Mouse (Mus musculus) embryo, embryonic 11 days (tissue): ENCODE measurements around the gene Rab1b.

ENCODE experiments used
- DNase-seq: peaks from one replicate; pipeline ENCODE4 v3.0.0-alpha.2; 2015

Rab1b gene

DNA sequence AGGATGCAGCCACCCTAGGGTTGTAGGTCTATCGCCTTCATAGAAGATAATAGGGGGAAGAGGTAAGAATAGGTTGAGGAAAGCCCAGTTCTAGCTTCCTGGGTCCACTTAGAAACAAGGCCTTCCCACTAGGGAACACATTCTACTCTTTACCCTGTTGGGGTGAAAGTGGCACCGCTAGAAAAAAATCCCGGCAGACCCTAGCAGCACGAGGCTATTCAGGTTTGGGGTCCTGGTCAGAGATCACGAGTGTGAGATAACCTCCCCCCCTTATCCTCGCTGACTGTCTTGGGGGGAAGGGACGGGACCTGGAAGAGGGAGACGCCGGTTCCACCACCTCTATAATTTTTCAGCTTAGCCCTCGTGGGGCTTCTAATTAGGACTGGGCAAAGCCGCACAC lies 35.8 kb downstream of the Rab1b start:
- DNase-seq = no peak

DNA sequence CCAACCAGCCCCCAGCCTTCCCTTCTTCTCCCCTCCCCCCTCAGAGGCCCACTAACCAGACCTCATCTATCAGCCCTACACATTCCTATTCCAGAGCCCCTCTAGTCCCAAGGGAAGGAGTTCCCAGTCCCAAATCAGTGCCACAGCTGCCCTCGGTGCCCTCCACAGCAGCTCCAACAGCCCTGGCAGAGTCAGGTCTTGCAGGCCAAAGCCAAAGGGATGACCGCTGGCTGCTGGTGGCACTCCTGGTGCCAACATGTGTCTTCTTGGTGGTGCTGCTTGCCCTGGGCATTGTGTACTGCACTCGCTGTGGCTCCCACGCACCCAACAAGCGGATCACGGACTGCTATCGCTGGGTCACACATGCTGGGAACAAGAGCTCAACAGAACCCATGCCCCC lies 36.9 kb downstream of the Rab1b start:
- DNase-seq = no peak

DNA sequence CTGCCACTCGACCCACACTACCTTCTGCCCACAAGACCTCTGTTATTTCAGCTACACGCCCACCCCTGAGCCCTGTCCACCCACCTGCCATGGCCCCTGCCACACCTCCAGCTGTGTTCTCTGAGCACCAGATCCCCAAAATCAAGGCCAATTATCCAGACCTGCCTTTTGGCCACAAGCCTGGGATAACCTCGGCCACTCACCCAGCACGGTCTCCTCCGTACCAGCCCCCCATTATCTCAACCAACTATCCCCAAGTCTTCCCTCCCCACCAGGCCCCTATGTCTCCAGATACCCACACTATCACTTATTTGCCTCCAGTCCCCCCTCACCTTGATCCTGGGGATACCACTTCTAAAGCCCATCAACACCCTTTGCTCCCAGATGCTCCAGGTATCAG lies 37.4 kb downstream of the Rab1b start:
- no peak for DNase-seq

DNA sequence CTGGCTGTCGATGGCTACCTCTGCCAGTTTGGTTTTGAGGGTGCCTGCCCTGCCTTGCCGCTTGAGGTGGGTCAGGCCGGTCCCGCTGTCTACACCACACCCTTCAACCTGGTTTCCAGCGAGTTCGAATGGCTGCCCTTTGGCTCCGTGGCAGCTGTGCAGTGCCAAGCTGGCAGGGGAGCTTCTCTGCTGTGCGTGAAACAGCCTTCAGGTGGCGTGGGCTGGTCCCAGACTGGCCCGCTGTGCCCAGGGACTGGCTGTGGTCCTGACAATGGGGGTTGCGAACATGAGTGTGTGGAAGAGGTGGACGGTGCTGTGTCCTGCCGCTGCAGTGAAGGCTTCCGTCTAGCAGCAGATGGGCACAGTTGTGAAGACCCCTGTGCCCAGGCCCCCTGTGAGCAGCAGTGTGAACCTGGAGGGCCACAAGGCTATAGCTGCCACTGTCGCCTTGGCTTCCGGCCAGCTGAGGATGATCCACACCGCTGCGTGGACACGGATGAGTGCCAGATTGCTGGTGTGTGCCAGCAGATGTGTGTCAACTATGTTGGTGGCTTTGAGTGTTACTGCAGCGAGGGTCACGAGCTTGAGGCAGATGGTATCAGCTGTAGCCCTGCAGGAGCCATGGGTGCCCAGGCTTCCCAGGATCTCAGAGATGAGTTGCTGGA lies 38.2 kb downstream of the Rab1b start:
- DNase-seq = peak; percentile 12

DNA sequence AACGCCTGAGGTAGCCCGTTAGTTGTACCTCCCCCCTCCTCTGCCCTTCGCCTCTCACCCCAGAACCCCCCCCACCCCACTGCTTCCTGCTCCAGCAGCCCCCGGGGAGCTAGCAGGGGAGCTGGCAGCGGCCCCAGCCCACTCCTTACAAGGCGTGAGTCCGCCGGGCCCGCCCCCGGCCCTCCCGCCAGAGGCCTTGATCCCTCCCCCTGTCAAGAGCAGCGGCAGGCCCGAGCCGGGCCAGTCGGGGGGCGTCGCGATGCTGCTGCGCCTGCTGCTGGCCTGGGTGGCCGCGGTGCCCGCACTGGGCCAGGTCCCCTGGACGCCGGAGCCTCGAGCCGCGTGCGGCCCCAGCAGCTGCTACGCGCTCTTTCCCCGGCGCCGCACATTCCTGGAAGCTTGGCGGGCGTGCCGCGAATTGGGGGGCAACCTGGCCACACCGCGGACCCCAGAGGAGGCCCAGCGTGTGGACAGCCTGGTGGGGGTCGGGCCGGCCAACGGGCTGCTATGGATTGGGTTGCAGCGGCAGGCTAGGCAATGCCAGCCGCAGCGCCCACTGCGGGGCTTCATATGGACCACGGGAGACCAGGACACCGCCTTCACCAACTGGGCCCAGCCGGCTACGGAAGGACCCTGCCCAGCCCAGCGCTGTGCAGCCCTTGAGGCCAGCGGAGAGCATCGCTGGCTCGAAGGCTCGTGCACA lies 38.9 kb downstream of the Rab1b start, which contains the start of gene Cd248:
Gene Cd248 (plus strand): TSS at position 212 of the 703 bp plus-strand sequence.
- DNase-seq = peak; percentile 89

DNA sequence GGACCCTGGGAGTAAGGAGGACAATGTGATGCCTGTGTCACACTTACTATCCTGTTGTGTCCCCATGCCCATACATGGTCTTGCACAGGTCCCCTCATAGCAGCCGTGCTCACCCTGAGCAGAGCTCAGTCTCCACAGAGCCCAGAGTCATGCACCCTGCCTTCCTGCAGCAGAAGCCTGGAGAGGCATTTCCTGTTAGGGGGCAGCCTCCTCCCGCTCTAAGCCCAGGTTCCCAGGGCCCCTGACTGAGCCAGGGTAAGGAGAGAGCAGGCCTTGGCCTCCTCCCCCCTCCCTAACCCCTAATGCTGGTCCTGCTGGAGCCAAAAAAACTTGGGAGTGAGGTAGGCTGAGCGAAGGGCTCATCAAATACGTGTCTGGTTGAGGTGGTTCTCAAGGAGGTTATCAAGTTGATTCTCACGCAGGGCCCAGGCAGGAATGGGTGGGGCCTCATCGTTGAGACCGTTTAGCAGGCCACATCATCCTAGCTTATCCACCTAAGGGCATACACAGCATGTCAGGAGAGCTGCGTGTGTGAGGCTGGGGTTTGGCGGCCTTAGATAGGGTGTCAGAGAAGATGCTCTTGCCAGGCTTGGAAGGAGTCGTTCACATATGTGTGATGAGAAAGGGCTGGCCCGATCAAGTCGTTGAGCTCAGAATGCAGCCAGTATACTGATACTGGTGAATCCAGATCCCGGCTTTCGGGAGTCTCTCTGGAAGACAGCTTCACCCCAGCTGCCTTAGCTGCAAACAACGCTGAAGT lies 39.7 kb downstream of the Rab1b start:
- peak; percentile 52 for DNase-seq

DNA sequence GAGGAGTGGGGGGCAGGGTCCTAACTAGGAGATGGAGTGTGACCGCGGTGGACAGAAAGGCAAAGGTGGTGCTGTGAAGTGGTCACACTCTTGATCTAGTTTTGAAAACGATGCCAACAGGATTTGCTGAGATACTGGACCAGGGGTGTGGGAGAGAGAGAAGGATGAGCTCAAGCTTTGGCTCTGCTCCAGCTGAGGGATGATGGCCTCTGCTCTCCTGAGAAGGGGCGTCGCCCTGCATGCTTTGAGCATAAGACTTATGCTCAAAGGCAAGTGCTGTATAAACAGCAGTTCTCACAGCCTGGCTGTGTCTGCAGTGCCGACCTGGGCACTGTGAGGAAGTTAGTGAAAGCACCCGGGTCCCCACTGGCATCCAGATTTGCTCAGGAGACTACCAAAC lies 41.8 kb downstream of the Rab1b start:
- DNase-seq = no peak

DNA sequence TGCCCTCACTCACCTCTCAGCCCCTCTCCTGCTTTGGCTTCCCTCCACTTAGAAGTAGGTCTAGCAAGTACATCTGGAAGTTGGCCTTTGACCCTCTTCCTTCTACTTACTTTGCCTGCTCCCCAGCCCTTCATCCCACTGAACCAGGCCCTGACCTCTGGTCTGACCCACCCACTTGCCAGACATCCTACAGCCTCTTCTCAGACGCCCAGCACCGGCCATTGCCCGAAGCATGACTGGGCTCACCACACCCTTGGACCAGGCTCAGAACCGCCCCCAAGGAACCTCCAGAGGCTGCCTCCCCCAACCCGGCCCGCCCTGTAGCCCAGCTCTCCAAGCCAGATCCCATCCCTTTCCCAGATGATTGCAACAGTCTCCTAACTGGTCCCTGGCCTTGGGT lies 44.4 kb downstream of the Rab1b start:
- DNase-seq = peak; percentile 29

DNA sequence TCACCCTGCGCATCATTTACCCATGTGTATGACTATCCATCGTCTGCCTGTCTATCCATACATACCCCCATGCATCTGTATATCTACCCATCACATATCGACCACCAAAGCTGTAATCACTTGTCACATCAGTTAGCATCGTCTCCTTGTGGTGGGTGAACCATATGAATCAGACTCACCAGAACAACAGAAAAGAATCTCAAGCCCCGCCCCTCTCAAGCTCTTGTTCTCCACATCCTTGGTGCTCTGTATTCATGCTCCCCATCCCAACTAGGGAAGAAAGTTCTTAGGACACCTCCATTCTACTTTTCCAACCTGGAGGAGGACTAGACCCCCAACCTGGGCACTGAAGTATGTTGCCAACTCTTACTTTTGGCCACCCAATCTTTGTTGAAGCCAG lies 44.8 kb downstream of the Rab1b start:
- DNase-seq = no peak

DNA sequence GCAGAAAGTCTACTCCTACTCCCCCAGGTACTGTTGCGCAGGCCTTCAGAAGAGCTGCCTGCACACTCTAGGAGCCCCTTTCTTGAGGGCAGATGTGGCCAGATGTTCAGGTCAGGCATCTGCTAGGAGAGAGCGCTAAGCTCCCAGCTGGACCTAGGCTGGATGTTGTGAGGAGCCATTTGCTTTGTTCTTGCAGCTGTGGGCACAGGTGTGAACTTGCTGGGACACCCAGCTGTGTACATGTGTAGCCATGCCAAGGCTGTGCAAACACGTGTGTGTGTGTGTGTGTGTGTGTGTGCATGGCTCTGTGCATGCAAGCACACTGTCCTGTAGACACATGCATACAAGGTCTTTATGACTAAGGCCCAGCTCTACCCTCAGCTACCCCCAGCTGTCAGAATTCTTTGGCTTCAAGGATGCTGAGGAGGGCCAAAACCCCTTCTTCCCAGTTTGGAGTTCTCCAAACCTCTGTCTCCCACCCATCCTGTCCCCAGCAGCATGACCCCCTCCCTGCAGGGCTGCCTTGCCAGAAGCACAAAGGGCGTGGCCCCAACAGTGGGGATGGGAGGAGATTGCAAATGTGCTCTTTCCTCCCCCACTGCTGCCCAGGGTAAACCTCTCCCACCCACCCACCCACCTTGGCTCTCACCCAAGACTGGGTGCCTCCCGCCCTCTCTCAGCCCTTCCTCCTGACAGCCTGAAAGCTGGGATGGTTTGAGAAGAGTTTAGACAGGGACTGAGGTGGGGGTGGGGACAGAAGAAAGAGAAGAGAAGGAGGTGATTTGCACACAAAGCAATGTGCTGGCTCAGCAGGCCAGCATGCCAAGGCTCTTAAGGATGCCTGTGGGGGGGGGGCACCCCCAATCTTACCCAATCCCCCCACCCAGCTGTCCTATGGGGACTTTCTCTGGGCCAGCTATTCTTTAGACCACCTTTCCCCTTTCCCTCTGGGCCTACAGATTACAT lies 46.2 kb downstream of the Rab1b start:
- peak; percentile 16 for DNase-seq

DNA sequence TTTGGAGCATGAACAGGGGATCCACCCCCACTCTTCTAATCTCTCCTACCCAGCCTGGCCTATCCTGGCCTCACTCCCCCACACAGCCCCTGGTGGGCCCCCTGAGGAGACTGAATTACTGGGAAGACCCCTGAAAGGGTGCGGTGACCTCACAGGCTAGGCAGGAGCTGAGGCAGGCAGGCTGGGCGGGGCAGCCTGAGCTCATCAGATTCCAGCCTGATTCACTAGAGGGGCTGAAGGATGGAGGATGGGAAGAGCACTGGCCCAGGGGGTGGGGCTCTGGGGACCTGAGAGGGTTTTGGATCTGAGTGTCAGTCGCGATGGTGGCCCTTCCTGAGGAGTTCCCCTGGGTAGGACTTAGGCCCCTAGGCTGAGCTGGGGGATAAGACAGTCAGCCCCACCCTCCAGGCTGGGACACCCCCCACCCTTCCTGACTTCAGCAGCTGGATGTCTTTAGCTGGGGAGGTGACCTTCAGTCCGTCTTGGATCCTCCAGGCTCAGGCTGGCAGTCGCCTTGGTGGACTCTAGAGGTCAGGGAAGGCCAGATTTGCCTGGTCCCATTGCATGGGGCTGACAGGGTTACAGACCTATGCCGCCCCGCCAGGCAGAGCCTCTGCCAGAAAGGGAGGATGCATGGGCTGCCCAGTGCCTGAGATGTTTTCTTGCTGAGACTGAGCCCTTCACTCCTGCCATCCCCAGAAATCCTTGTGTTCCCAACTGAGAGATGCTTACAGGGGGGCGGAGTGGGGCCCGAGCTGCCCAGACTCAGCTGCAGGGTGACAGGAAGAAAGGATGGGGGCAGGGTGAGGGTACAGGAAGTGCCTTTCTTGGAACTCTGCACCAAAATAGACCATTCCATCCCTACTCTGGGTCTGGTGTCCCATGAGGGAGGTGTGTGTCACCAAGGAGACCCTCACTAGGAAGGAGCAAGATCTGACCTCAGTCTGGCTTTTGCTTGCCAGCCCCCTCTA lies 47.8 kb downstream of the Rab1b start:
- DNase-seq = peak; percentile 67

DNA sequence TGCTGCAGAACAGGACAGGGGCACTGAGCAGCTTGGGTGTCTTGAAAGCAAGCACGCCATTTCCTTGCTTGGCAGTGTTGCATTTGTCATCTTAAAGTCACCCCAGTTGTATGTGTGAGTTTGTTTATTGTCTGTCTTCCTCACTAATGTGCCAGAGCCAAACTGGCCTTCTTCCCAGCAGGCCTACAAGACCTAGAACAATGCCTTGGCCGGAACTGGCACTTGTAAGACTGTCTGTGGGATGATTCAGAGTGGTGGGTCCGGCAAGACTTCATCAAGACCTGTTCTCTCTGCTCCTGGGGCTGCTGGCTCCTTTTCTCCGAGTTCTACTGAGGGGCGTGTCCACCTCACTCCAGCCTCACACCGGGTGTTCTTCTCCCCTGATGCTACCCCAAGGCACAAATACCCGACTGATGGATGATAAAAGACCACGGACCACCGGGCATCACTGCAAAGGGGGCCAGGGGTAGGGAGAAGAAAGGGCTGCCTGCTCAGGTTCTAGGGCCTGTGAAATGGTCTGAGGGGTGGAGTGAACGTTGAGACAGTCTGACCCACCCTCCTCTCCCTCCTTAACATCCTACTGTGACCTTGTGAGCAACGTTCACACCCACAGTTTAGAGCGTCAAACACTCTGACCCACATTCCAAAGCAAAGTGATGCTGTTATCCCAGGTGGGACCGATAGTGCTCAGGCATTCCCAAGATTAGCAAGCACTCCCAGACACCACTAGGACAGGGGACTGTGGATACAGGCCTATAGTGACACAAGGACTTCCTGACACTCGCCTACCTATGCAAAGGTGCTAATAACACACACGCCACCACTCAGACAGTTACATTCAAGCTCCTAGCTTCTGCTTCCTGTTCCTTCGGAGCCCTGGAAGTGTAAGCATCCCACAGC lies 48.7 kb downstream of the Rab1b start:
- DNase-seq = no peak

DNA sequence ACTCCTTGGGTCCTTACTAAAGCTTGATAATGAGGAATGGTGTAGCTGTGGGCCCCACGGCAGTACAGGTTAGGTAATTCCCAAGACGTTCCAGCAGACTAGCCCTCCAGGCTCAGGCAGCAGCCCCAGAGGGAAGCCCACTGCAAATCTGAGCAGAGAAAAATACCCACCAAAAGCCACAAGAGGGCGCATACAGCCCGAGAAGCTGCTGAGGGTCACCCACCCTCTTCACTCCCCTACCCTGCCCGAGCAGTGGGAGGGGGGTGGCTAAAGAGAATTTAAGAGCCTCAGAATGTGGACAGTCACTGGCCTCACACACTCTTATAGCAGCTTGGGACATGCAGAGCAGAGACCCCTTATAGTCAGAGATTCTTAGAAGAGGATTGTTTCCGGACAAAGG lies 50.6 kb downstream of the Rab1b start:
- peak; percentile 85 for DNase-seq

DNA sequence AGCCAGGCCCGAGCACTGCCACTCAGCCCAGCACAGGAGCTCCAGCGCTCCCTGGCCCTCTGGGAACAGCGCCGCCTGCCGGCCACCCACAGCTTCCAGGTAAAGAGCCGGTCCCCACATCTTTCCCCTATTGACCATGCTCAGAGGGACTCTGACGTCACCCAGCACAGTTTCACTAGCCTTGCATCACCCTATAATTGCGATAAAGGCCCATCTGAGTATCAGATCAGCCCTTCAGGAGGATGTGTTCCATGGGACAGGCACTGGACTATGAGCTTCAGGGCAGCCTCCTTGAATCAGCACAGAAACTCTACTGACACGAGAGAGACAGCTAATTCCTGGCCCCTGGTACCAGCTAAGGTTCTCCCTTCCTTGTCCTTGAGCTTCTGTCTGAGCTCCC lies 53.0 kb downstream of the Rab1b start:
- peak; percentile 73 for DNase-seq

DNA sequence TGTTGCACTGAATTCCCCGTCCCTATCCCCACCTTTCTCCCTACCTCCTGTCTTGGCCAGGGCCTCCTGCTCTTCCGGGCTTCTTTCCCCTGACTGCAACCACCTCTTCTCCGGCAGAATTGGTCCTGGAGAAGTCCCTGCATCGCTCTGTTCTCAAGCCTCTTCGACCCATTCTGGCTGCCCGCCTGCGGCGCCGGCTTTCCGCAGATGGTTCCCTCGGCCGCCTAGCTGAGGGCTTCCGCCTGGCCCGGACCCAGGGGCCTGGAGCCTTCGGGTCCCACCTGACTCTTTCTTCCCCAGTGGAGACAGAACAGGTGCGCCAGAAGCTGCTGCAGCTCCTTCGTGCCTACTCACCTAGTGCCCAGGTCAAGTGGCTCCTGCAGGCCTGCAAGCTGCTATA lies 54.0 kb downstream of the Rab1b start:
- DNase-seq = no peak

DNA sequence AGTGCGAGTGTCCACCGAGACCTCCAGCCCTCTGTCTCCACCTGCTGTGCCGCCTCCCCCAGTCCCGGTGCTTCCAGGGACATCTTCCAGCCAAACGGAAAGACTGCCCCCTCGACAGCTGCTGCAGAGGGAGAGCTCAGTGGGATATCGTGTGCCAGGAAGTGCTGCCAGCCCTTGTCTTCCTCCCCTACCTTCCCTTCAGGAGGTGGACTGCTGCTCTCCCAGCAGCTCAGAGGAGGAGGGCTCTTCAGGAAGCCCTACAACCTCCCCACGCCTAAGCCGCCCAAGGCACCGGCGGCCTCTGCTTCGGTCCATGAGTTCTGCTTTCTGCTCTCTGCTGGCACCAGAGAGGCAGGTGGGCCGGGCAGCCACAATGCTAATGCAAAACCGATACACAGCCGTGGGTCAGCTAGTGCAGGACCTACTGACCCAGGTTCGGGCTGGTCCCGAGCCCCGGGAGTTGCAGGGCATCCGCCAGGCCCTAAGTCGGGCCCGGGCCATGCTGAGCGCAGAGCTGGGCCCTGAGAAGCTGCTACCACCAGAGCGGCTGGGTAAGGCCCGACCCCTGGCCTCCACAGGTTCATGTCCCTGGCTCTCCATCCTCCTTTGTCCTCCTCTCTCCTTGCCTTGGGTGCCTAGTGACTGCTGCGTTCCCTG lies 54.6 kb downstream of the Rab1b start:
- no peak for DNase-seq

DNA sequence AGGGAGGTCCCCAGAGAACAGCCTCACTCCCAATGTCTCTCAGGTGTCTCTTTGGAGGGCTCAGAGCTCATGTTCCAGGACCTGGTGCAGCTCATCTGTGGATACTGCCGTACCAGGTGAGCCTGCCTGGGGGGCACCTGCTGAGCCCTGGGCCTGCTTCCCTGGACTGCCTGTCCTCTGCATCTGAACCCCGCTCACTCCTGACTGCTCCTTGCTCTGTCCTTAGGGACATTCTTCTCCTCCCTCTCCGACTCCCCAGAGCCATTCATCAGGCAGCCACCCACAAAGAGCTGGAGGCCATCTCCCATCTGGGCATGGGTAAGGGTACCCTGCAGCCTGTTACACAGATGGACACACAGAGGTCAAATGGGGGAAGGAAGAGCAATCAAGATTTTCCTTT lies 55.4 kb downstream of the Rab1b start:
- DNase-seq = no peak

DNA sequence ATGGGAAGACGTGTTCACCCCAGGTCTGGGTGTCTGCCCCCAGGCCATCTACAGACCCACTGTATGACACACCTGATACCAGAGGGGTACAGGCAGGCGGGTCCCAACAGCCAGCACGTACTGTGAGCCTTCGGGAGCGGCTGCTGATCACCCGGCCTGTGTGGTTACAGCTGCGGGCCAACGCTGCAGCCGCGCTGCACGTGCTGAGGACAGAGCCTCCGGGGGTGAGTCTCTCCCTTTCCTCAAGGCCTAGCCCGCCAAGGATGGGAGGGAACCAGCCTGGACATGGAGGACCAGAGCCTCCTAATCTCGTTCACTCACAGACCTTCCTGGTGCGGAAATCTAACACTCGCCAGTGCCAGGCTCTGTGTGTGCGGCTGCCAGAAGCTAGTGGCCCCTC lies 55.8 kb downstream of the Rab1b start:
- peak; percentile 50 for DNase-seq

DNA sequence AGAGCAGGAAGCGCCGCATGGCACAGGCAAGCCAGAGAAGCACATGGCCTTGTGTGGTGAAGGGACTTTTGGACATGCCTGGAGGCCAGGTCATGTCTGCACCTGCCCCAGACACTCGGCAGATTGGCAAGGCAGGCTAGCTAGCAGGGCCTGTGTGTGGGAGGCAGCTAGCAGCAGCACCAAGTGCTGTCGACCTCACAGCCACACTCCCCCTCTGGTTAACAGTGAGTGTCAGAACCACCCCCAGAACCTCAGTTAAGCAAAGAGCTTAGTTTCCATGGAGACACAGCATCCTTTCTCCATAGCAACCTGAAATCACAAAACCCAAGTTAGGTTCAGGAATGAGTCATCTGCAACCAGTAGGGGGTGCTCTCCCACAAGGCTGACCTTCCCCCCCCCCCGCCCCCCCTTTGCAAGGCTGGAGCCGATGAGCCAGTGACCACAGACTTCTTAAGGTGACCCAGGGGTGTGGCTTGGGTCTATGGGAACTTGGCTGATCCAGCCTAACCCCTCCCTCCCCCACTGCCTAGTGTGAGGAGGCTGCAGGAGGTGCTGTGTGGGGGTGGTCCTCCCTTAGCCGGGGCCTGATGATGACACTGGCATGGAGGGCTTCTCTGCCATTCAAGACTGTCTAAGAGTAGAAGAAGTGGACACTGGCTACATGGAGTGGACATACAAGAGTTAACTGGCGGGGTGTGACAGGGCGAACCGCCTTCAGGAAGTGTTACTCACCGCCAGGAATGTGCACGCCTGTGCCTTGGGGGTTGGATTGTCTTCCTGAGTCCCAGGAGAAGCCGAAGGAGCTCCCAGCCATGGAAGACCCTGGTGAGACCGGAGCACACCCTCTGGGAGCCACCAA lies 56.6 kb downstream of the Rab1b start, which contains the start of gene Rin1:
Gene Rin1 (plus strand): TSS at position 435 of the 859 bp plus-strand sequence.
- DNase-seq = peak; percentile 71
